Mouse (Mus musculus) neural tube, embryonic 12.5 days (tissue): ENCODE measurements at regions not wholly inside any gene's neighbourhood (a gene's known extent, or its start where the extent isn't known, plus 50 kb on each side); places are given as distances from the start of the nearest gene placed in this dataset.

Source experiments
- ATAC-seq: fragments of 200-750 bp; cut with Nextera tagmentation; 2 replicates; pipeline ENCODE4 v1.8.0; 2017; ENCODE audit warnings: low read depth, mild to moderate bottlenecking, moderate TSS enrichment, moderate library complexity; ENCODE audit not compliant: low FRiP score
- H3K27ac ChIP-seq: fragments of 300-500 bp; sonication (generic); 2 replicates; pipeline ENCODE4 v1.5.1; 2016
- H3K27me3 ChIP-seq: fragments of 300-500 bp; sonication (generic); replicated peaks from 2 replicates; pipeline ENCODE4 v1.6.1; 2016; ENCODE audit warnings: mild to moderate bottlenecking
- H3K36me3 ChIP-seq: fragments of 300-500 bp; sonication (generic); 2 replicates; pipeline ENCODE4 v1.6.1; 2016; ENCODE audit warnings: mild to moderate bottlenecking
- H3K4me1 ChIP-seq: fragments of 300-500 bp; sonication (generic); 2 replicates; pipeline ENCODE4 v1.6.1; 2016
- H3K4me2 ChIP-seq: fragments of 300-500 bp; sonication (generic); replicated peaks from 2 replicates; pipeline ENCODE4 v1.6.1; 2016; ENCODE audit warnings: mild to moderate bottlenecking
- H3K4me3 ChIP-seq: fragments of 300-500 bp; sonication (generic); 2 replicates; pipeline ENCODE4 v1.5.1; 2016
- H3K9ac ChIP-seq: fragments of 300-500 bp; sonication (generic); 2 replicates; pipeline ENCODE4 v1.6.1; 2016; ENCODE audit warnings: mild to moderate bottlenecking
- H3K9me3 ChIP-seq: fragments of 300-500 bp; sonication (generic); 2 replicates; pipeline ENCODE4 v1.6.1; 2016; ENCODE audit warnings: mild to moderate bottlenecking
- WGBS: fragments of 180-500 bp; shearing (Covaris S2); methylation state at CpG from one replicate; pipeline ENCODE4 v1.1.7; 2016; 5-methylcytosine and 5-hydroxymethylcytosine counted together

GRCm38 (mm10) chr5:111901197-111901596 lies 167.5 kb downstream of the Gm26897 start:
- Histone ChIP-seq H3K9ac (no peak overlapping the region), H3K36me3 (no peaks in the 10 kb centered on the region), H3K4me3 (no peak overlapping the region), H3K27ac (no peak overlapping the region), H3K9me3 (no peaks in the 10 kb centered on the region), H3K4me1 (peaks cover 13% of the 10 kb centered on the region), H3K4me2 (no peak overlapping the region), H3K27me3 (peaks cover 11% of the 10 kb centered on the region; the same call in 1 of the 2 replicates)
- ATAC-seq: no peak
- 48% methylated on average over 5 of the region's 5 CpGs for WGBS

- Histone ChIP-seq H3K27ac (no peak overlapping the region), H3K4me1 (peaks cover 13% of the 10 kb centered on the region), H3K4me3 (no peak overlapping the region), H3K9ac (no peak overlapping the region), H3K4me2 (no peak overlapping the region), H3K27me3 (peaks cover 11% of the 10 kb centered on the region; the same call in 1 of the 2 replicates), H3K36me3 (no peaks in the 10 kb centered on the region), H3K9me3 (no peaks in the 10 kb centered on the region)
- ATAC-seq: no peak
- 21% methylated on average over 5 of the region's 5 CpGs for WGBS
Measured at GRCm38 (mm10) chr5:111901678-111902077, 168.0 kb downstream of the Gm26897 start.

- ATAC-seq: no peak
- WGBS: 74% methylated on average over 14 of the region's 14 CpGs
- no peaks in the 10 kb centered on the region for H3K36me3 ChIP-seq
- peaks cover 19% of the 10 kb centered on the region; the same call in 1 of the 2 replicates for H3K27me3 ChIP-seq
- H3K9ac ChIP-seq: no peak overlapping the region
- H3K9me3 ChIP-seq: no peaks in the 10 kb centered on the region
- H3K4me3 ChIP-seq: no peak overlapping the region
- no peaks in the 10 kb centered on the region for H3K4me1 ChIP-seq
- H3K27ac ChIP-seq: no peak overlapping the region
- no peak overlapping the region for H3K4me2 ChIP-seq
Measured at GRCm38 (mm10) chr5:111908085-111908484, 174.4 kb downstream of the Gm26897 start.

GRCm38 (mm10) chr5:111910514-111910913 lies 176.8 kb downstream of the Gm26897 start:
- no peak overlapping the region for H3K9ac ChIP-seq
- peaks cover 7% of the 10 kb centered on the region for H3K4me1 ChIP-seq
- H3K4me3 ChIP-seq: no peak overlapping the region
- no peak overlapping the region for H3K27ac ChIP-seq
- 75% methylated on average over 8 of the region's 8 CpGs for WGBS
- H3K4me2 ChIP-seq: no peak overlapping the region
- no peaks in the 10 kb centered on the region for H3K9me3 ChIP-seq
- peaks cover 24% of the 10 kb centered on the region; the same call in 1 of the 2 replicates for H3K27me3 ChIP-seq
- no peaks in the 10 kb centered on the region for H3K36me3 ChIP-seq
- ATAC-seq: no peak

GRCm38 (mm10) chr5:111913354-111913753 lies 179.6 kb downstream of the Gm26897 start:
- 23% methylated on average over 7 of the region's 7 CpGs for WGBS
- no peak overlapping the region for H3K9ac ChIP-seq
- H3K27me3 ChIP-seq: peaks cover 14% of the 10 kb centered on the region; the same call in 1 of the 2 replicates
- no peak overlapping the region for H3K27ac ChIP-seq
- ATAC-seq: no peak
- H3K9me3 ChIP-seq: no peaks in the 10 kb centered on the region
- no peak overlapping the region for H3K4me2 ChIP-seq
- H3K4me3 ChIP-seq: no peak overlapping the region
- no peaks in the 10 kb centered on the region for H3K36me3 ChIP-seq
- peaks cover 19% of the 10 kb centered on the region for H3K4me1 ChIP-seq

- no peak overlapping the region for H3K9ac ChIP-seq
- ATAC-seq: no peak
- H3K36me3 ChIP-seq: no peaks in the 10 kb centered on the region
- WGBS: 78% methylated on average over 3 of the region's 3 CpGs
- peaks cover 21% of the 10 kb centered on the region for H3K4me1 ChIP-seq
- peaks cover 14% of the 10 kb centered on the region; the same call in 1 of the 2 replicates for H3K27me3 ChIP-seq
- no peaks in the 10 kb centered on the region for H3K9me3 ChIP-seq
- no peak overlapping the region for H3K4me3 ChIP-seq
- H3K27ac ChIP-seq: no peak overlapping the region
- no peak overlapping the region for H3K4me2 ChIP-seq
Measured at GRCm38 (mm10) chr5:111914296-111914695, 180.6 kb downstream of the Gm26897 start.

GRCm38 (mm10) chr5:111917643-111918252 lies 184.0 kb downstream of the Gm26897 start:
- no peaks in the 10 kb centered on the region for H3K36me3 ChIP-seq
- 0 out of 2 replicates have a peak, but pooled peaks cover 5% of the 10 kb centered on the region for H3K27me3 ChIP-seq
- no peak overlapping the region for H3K27ac ChIP-seq
- no peaks in the 10 kb centered on the region for H3K9me3 ChIP-seq
- H3K4me2 ChIP-seq: no peak overlapping the region
- H3K4me1 ChIP-seq: peaks cover 24% of the 10 kb centered on the region
- no peak overlapping the region for H3K9ac ChIP-seq
- WGBS: 14% methylated on average over 8 of the region's 8 CpGs
- peak; percentile 63; the same call in 1 of the 2 replicates for ATAC-seq
- no peak overlapping the region for H3K4me3 ChIP-seq

GRCm38 (mm10) chr5:111918888-111919287 lies 185.2 kb downstream of the Gm26897 start:
- Histone ChIP-seq H3K27ac (no peak overlapping the region), H3K4me2 (no peak overlapping the region), H3K4me3 (no peak overlapping the region), H3K27me3 (0 out of 2 replicates have a peak, but pooled peaks cover 5% of the 10 kb centered on the region), H3K36me3 (no peaks in the 10 kb centered on the region), H3K4me1 (peaks cover 25% of the 10 kb centered on the region), H3K9ac (no peak overlapping the region), H3K9me3 (no peaks in the 10 kb centered on the region)
- no peak for ATAC-seq
- 30% methylated on average over 14 of the region's 14 CpGs for WGBS

GRCm38 (mm10) chr5:111922991-111923701 lies 189.4 kb downstream of the Gm26897 start:
- H3K36me3 ChIP-seq: no peaks in the 10 kb centered on the region
- no peak overlapping the region for H3K4me2 ChIP-seq
- no peaks in the 10 kb centered on the region for H3K9me3 ChIP-seq
- no peak overlapping the region for H3K27ac ChIP-seq
- peak; percentile 82; the same call in 1 of the 2 replicates for ATAC-seq
- H3K27me3 ChIP-seq: no peaks in the 10 kb centered on the region
- peaks cover 12% of the 10 kb centered on the region for H3K4me1 ChIP-seq
- no peak overlapping the region for H3K9ac ChIP-seq
- WGBS: 28% methylated on average over 18 of the region's 18 CpGs
- no peak overlapping the region for H3K4me3 ChIP-seq

GRCm38 (mm10) chr5:111925757-111926156 lies 192.0 kb downstream of the Gm26897 start:
- ATAC-seq: no peak
- Histone ChIP-seq H3K4me1 (peaks cover 16% of the 10 kb centered on the region), H3K27me3 (no peaks in the 10 kb centered on the region), H3K9me3 (no peaks in the 10 kb centered on the region), H3K36me3 (no peaks in the 10 kb centered on the region), H3K4me3 (no peak overlapping the region), H3K4me2 (no peak overlapping the region), H3K27ac (no peak overlapping the region), H3K9ac (no peak overlapping the region)
- 54% methylated on average over 6 of the region's 6 CpGs for WGBS

- Histone ChIP-seq H3K4me2 (no peak overlapping the region), H3K27me3 (no peaks in the 10 kb centered on the region), H3K9me3 (0 out of 2 replicates have a peak, but pooled peaks cover 5% of the 10 kb centered on the region), H3K9ac (no peak overlapping the region), H3K36me3 (no peaks in the 10 kb centered on the region), H3K27ac (no peak overlapping the region), H3K4me1 (peaks cover 7% of the 10 kb centered on the region), H3K4me3 (no peak overlapping the region)
- WGBS: 21% methylated on average over 15 of the region's 15 CpGs
- ATAC-seq: no peak
Measured at GRCm38 (mm10) chr5:111929180-111929990, 195.7 kb downstream of the Gm26897 start.

GRCm38 (mm10) chr5:111929991-111930339 lies 196.2 kb downstream of the Gm26897 start:
- no peak for ATAC-seq
- H3K4me3 ChIP-seq: no peak overlapping the region
- 54% methylated on average over 3 of the region's 3 CpGs for WGBS
- H3K9ac ChIP-seq: no peak overlapping the region
- H3K27ac ChIP-seq: no peak overlapping the region
- no peak overlapping the region for H3K4me2 ChIP-seq
- H3K27me3 ChIP-seq: no peaks in the 10 kb centered on the region
- H3K36me3 ChIP-seq: no peaks in the 10 kb centered on the region
- H3K9me3 ChIP-seq: 0 out of 2 replicates have a peak, but pooled peaks cover 5% of the 10 kb centered on the region
- H3K4me1 ChIP-seq: peaks cover 7% of the 10 kb centered on the region
